Mouse (Mus musculus) kidney, embryonic 16.5 days (tissue): ENCODE data around the gene Sdc4. TPM values are rescaled to one million over a fixed set of nuclear protein-coding genes. Genes with fewer than 3 reads are reported as not detected.

Experiments
- ATAC-seq: fragments of 200-750 bp; cut with Nextera tagmentation; 2 replicates; pipeline ENCODE4 v1.8.0; 2017; ENCODE audit warnings: moderate TSS enrichment; ENCODE audit not compliant: low FRiP score, low TSS enrichment
- H3K27ac ChIP-seq: fragments of 300-500 bp; sonication (generic); 2 replicates; pipeline ENCODE4 v1.5.1; 2014; ENCODE audit warnings: low read length
- H3K27me3 ChIP-seq: fragments of 300-500 bp; sonication (generic); 2 replicates; pipeline ENCODE4 v1.6.1; 2014; ENCODE audit warnings: low read length, control low read depth, mixed read lengths; ENCODE audit not compliant: insufficient read depth
- H3K36me3 ChIP-seq: fragments of 300-500 bp; sonication (generic); 2 replicates; pipeline ENCODE4 v1.6.1; 2014; ENCODE audit warnings: low read length, control low read depth, mixed read lengths; ENCODE audit not compliant: insufficient read depth
- H3K4me1 ChIP-seq: fragments of 300-500 bp; sonication (generic); 2 replicates; pipeline ENCODE4 v1.6.1; 2014; ENCODE audit warnings: low read length, control low read depth, mixed read lengths; ENCODE audit not compliant: insufficient read depth
- H3K4me2 ChIP-seq: fragments of 300-500 bp; sonication (generic); replicated peaks from 2 replicates; pipeline ENCODE4 v1.6.1; 2014; ENCODE audit warnings: low read depth, low read length
- H3K4me3 ChIP-seq: fragments of 300-500 bp; sonication (generic); 2 replicates; pipeline ENCODE4 v1.5.1; 2014; ENCODE audit warnings: mild to moderate bottlenecking, low read length
- H3K9ac ChIP-seq: fragments of 300-500 bp; sonication (generic); replicated peaks from 2 replicates; pipeline ENCODE4 v1.6.1; 2014; ENCODE audit warnings: low read length
- H3K9me3 ChIP-seq: fragments of 300-500 bp; sonication (generic); 2 replicates; pipeline ENCODE4 v1.6.1; 2016; ENCODE audit warnings: low read length, control low read depth
- WGBS: fragments of 180-500 bp; shearing (Covaris S2); extraction: QIAGEN DNeasy Blood & Tissue Kit; methylation state at CpG from one replicate; pipeline ENCODE4 v1.1.7; 2014; 5-methylcytosine and 5-hydroxymethylcytosine counted together
- polyA plus RNA-seq: library from polyadenylated mRNA; unstranded; fragments of >200 nt; fragmentation: Nextera tagmentation; extraction: Ambion mirVana; gene quantifications from 2 replicates; pipeline ENCODE4 v1.2.1, GENCODE M21; 2015

Gene Sdc4
- polyA plus RNA-seq, 1 experiment from 2014 or later = 209 TPM

DNA sequence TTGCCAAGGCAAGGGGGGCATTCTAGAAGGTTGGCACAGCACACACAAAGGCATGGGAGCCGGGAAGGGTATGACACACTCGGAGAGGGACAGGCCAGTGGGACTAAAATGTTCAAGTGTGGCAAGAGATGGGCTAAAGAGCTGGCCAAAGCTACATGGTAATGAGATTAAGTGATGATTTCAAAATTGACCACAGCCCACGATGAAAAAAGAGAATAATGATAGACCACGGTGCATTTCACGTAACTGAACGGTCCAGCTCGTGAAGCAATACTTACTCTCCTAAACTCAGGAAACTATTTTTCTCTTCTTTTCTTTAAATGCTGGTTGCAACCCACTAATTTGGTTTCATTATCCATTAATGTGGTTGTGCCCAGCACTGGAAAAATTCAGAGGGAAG, 47.6 kb downstream of the Sdc4 start:
- Histone ChIP-seq H3K9ac (no peak overlapping the region), H3K4me3 (no peak overlapping the region), H3K27ac (no peak overlapping the region), H3K9me3 (0 out of 2 replicates have a peak, but pooled peaks cover 3% of the 10 kb centered on the region), H3K4me1 (peaks cover 5% of the 10 kb centered on the region), H3K4me2 (no peak overlapping the region), H3K27me3 (peaks cover 24% of the 10 kb centered on the region), H3K36me3 (no peaks in the 10 kb centered on the region)
- WGBS = 92% methylated on average over 7 of the region's 7 CpGs
- no peak for ATAC-seq

DNA sequence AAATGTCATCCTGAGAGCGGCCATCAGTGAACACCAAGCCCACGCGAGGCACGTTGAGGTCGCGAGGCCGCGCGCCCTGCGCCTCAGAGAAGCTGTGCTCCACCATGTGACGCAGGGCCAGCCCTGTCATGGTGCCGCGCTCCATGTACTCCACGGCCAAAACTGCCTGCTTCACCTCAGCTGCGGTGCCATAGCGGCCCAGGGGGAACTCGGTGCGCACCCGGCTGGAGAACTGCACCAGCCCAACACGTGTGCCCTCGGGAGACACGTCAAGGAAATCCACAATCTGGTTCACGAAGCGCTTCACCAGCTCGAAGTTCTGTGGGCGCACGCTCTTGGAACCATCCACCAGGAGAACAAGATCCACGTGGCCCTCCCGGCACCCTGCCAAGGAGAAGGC, 50.6 kb downstream of the Sdc4 start:
- H3K36me3 ChIP-seq = no peaks in the 10 kb centered on the region
- no peak for ATAC-seq
- no peak overlapping the region for H3K9ac ChIP-seq
- 71% methylated on average over 29 of the region's 29 CpGs for WGBS
- H3K4me1 ChIP-seq = peaks cover 6% of the 10 kb centered on the region; the same call in 1 of the 2 replicates
- H3K9me3 ChIP-seq = 0 out of 2 replicates have a peak, but pooled peaks cover 3% of the 10 kb centered on the region
- H3K4me2 ChIP-seq = no peak overlapping the region
- H3K27ac ChIP-seq = no peak overlapping the region
- H3K4me3 ChIP-seq = no peak overlapping the region
- peaks cover 16% of the 10 kb centered on the region for H3K27me3 ChIP-seq

DNA sequence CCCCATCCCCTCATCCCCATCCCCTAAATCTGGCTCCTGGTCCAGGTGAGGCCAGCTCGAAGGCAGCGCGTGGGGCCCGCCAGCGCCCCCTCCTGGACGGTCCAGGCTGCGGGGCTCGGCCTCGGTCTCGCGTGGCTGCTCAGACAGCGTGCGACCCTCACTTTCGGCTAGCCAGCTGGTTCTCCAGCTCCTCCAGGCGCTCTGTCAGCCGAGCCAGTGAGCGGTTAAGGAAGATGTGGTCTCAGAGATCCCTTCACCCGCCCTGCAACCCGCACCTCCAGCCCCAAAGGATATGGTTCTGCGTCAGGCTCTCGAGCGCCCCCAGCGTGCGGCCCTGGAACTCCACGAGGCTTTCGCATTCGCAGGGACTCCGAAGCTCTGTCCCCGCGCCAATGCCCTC, 54.2 kb downstream of the Sdc4 start:
- Histone ChIP-seq H3K27me3 (peaks cover 29% of the 10 kb centered on the region), H3K9me3 (no peaks in the 10 kb centered on the region), H3K36me3 (no peaks in the 10 kb centered on the region), H3K4me3 (peak overlapping the region; percentile 51), H3K4me2 (peak overlapping the region; percentile 61), H3K27ac (no peak overlapping the region), H3K9ac (0 out of 2 replicates have a peak overlapping the region, but pooled peaks have one; percentile 40), H3K4me1 (peaks cover 14% of the 10 kb centered on the region; the same call in 1 of the 2 replicates)
- ATAC-seq = peak; percentile 71
- WGBS = 0% methylated on average over 30 of the region's 30 CpGs

DNA sequence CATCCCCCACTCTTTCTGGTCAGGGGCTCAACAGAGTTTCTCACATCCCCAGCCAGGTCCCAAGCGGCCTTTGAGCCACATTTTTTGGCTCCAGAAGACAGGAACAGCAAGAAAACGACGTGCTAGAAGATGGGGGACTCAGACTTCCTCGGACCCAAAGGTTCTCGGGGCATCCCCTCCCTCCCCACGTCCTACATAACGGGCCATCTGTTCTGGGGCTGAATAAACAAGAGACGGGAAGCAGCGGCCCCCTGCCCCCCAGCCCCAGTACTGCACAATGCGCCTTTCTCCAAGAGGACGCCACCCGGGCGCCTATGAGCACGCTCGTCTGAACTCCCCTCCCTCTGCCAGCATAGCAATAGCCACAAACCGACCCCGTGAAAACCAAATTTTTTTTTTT, 54.7 kb downstream of the Sdc4 start, which contains the start of gene Slpi:
Slpi (minus strand) TSS at position 76 of the 400 bp plus-strand sequence.
- Histone ChIP-seq H3K9me3 (no peaks in the 10 kb centered on the region), H3K4me3 (peak within 1 kb of the TSS; percentile 51), H3K4me2 (peak within 1 kb of the TSS; percentile 61), H3K9ac (0 out of 2 replicates have a peak within 1 kb of the TSS, but pooled peaks have one; percentile 40), H3K27me3 (peaks cover 29% of the 10 kb centered on the region), H3K27ac (no peak within 1 kb of the TSS), H3K4me1 (peaks cover 14% of the 10 kb centered on the region; the same call in 1 of the 2 replicates), H3K36me3 (no peaks in the 10 kb centered on the region)
- 0% methylated on average over 17 of the region's 17 CpGs for WGBS
- ATAC-seq = peak; percentile 63; the same call in 1 of the 2 replicates

DNA sequence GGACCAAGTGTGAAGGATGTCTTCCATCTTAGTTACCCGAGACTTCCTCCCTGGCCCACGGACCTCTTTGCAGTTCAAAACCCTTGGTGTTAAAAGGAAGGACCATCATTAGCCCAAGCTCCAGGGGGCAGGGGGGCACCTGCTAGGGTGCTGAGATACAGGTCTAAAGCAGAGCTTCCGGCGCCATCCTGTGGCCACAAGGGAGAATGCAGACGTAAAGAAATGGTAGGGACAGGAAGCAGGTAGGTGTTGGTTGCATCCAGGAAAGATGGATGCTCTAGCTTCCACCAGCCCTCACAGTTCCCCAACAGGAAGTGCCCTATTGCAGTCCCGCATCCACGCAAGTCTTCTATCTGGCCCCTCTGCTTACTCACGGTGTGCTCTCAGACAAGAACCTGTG, 56.7 kb downstream of the Sdc4 start:
- Histone ChIP-seq H3K4me1 (peaks cover 14% of the 10 kb centered on the region; the same call in 1 of the 2 replicates), H3K4me3 (no peak overlapping the region), H3K27me3 (peaks cover 29% of the 10 kb centered on the region), H3K9ac (no peak overlapping the region), H3K4me2 (no peak overlapping the region), H3K36me3 (no peaks in the 10 kb centered on the region), H3K27ac (no peak overlapping the region), H3K9me3 (no peaks in the 10 kb centered on the region)
- 6% methylated on average over 8 of the region's 8 CpGs for WGBS
- ATAC-seq = no peak

DNA sequence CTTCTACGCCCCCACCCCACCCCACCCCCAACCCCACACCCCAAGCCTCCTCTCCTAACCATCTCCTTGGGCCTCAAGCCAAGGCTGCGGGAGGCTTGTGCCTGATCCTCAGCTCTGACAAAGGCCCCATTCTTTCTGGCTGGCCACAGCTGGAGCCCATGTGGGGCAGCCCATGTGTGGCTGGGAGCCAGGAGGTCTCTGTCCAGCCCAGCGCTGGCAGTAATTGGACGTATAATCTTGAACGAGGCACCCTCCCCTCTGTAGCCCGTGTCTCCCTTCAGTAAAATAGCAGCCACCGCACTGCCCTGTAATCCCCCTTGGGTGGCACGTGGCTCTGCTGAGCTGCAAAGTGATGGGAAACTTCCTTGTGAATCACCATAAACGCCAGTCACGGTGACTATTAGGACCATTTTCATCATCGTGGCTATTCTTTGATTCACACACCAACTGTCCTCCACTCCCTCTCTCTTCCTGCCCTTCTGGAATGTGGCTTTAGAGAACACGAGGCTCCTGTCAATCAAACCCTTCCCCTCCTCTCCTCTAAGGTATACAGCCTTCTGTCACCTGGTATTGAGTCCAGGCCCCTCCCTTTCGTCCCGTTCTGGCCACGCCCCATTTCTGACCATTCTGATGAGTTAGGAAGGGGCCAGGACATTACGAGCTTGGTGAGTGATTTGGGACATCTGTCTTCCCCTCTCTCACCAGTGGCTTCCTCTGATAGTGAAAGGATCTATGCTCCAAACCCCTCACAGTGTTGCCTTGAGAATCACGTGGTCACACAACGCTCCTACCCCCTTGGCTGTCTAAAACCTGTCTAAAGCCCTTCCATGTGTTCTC, 57.5 kb downstream of the Sdc4 start:
- peaks cover 14% of the 10 kb centered on the region; the same call in 1 of the 2 replicates for H3K4me1 ChIP-seq
- H3K4me3 ChIP-seq = 0 out of 2 replicates have a peak overlapping the region, but pooled peaks have one; percentile 4
- peak overlapping the region; percentile 7; the same call in 1 of the 2 replicates for H3K4me2 ChIP-seq
- peaks cover 29% of the 10 kb centered on the region for H3K27me3 ChIP-seq
- H3K9me3 ChIP-seq = no peaks in the 10 kb centered on the region
- no peak overlapping the region for H3K27ac ChIP-seq
- 17% methylated on average over 18 of the region's 18 CpGs for WGBS
- H3K9ac ChIP-seq = no peak overlapping the region
- no peaks in the 10 kb centered on the region for H3K36me3 ChIP-seq
- peak; percentile 32; the same call in 1 of the 2 replicates for ATAC-seq

DNA sequence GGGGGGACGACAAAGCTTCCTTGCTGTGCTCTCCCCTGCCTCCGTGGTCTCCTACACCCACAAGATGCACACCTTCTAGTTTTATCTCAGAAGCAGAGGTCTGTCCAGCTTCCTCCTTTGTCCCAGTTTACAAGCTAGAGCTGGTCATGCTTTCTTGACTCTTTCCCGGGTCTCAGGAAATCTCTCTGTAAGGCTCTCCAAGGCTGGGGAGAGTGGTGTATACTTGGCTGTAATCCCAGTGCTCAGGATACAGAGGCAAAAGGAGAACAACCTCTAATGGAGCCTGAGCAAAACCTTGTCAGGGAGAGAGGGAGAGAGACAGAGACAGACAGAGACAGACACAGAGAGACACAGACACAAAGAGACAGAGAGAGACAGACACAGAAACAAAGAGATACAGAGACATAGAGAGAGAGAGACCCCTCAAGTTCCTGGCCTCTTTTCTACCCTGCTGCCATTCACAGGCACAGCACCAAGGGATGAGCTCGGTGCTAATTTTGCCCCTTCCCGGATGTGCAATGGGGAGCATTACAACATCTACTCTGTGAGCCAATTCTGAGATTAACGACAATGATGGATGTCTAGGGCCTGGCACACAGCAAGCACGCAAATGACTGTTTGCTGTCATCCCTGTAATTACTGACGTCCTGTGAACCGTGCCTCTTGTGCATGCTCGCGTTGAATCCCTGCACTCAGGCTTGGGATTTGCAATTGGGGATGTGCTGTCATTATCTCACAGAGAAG, 59.9 kb downstream of the Sdc4 start:
- H3K4me1 ChIP-seq = peaks cover 9% of the 10 kb centered on the region; the same call in 1 of the 2 replicates
- no peak overlapping the region for H3K9ac ChIP-seq
- H3K27ac ChIP-seq = no peak overlapping the region
- WGBS = 58% methylated on average over 11 of the region's 11 CpGs
- no peaks in the 10 kb centered on the region for H3K36me3 ChIP-seq
- H3K4me3 ChIP-seq = no peak overlapping the region
- H3K4me2 ChIP-seq = no peak overlapping the region
- peaks cover 20% of the 10 kb centered on the region for H3K27me3 ChIP-seq
- no peak for ATAC-seq
- no peaks in the 10 kb centered on the region for H3K9me3 ChIP-seq

DNA sequence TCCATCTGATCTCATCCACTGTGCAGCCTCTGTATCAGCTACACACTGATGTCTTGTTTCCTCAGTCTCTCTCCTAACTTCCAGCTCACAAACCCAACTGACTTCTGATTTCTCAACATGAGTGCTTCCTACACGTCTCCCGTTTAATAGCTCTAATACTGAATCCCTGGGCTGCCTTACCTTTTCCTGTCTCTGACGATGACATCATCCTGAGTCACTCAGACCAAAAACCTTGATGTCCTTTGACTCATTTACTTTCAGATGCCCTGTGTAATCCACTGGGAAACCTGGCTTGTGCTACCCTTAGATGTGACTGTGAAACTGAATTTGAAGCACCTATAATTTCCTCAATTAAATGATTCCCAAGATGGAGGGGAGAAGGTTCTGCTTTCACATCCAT, 60.7 kb downstream of the Sdc4 start:
- H3K9ac ChIP-seq = no peak overlapping the region
- H3K36me3 ChIP-seq = no peaks in the 10 kb centered on the region
- ATAC-seq = no peak
- 75% methylated on average over 3 of the region's 3 CpGs for WGBS
- peaks cover 11% of the 10 kb centered on the region for H3K27me3 ChIP-seq
- H3K4me1 ChIP-seq = peaks cover 8% of the 10 kb centered on the region; the same call in 1 of the 2 replicates
- no peak overlapping the region for H3K4me2 ChIP-seq
- no peak overlapping the region for H3K27ac ChIP-seq
- H3K9me3 ChIP-seq = no peaks in the 10 kb centered on the region
- H3K4me3 ChIP-seq = no peak overlapping the region

DNA sequence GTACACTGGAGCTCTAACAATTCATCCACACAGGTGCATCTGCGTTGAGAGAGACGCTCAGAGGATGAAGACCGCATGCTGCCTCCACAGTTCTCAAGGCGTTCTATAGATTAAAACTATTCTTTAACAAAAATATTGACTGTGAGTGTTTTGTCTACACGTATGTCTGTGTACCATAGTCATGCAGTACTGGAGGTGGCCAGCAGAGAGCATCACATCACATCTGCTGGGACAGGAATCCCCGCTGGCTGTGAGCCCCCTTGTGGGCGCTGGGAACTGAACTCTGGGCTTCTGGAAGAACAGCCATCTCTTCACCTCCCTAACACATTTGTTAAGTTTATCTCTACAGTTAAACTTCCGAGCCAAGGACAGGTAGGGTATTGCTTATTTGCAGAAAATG, 62.0 kb downstream of the Sdc4 start:
- Histone ChIP-seq H3K36me3 (no peaks in the 10 kb centered on the region), H3K27me3 (peaks cover 3% of the 10 kb centered on the region; the same call in 1 of the 2 replicates), H3K4me1 (peaks cover 8% of the 10 kb centered on the region; the same call in 1 of the 2 replicates), H3K4me2 (no peak overlapping the region), H3K4me3 (no peak overlapping the region), H3K9me3 (no peaks in the 10 kb centered on the region), H3K9ac (no peak overlapping the region), H3K27ac (no peak overlapping the region)
- WGBS = 81% methylated on average over 8 of the region's 8 CpGs
- ATAC-seq = no peak
